Mouse (Mus musculus): ENCODE data around the gene Ngly1. TPM values are rescaled to one million over a fixed set of nuclear protein-coding genes. Genes with fewer than 3 reads are reported as not detected.

Gene Ngly1
- polyA plus RNA-seq, 1 experiment = 14.2 TPM

DNA sequence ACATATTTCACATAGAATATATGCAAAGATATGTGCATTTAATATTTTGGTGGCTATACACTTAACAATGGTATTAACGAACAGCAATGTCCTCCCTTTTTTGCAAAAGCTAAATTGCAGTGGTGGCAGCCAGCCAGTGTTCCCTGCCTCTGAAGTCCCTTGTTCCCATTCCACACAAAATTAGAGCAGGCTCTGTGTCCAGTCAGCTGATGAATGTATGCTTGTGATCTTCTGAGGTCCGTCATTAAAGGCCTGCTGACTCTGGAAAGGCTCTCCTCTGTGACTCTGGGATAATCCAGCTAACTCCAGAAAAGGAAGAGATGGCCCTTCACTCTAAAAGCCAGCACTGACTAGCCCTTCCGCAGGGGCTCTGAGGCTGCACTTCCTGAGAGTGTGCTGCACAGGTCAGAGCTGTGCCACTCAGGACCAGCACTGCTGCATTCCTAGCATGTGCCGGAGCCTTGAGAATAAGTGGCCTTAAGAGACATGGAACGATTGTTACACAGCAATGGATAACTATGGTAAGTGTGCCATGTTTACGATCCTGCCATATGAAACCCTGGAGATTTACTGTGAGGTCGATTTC lies 64.9 kb downstream of the Ngly1 start:
- H3K4me1 ChIP-seq (ENCODE audit: control insufficient read depth) = peaks cover 13% of the 10 kb centered on the region
- H3K9me3 ChIP-seq (ENCODE audit: control insufficient read depth, low read length) = no peaks in the 10 kb centered on the region
- TF ChIP-seq GATA1 (IDR thresholded peaks at IDR 0.05; ENCODE audit: low read length) (no peak), TAL1 (IDR thresholded peaks at IDR 0.05; ENCODE audit: low read length) (no peak)
- no peak overlapping the region for H3K4me3 ChIP-seq (replicated peaks)
- no peaks in the 10 kb centered on the region for H3K27me3 ChIP-seq (ENCODE audit: control insufficient read depth)
- H3K36me3 ChIP-seq (ENCODE audit: control insufficient read depth) = peaks cover 12% of the 10 kb centered on the region

GRCm38 (mm10) chr14:16314842-16315241 lies 65.8 kb downstream of the Ngly1 start:
- no peak for TF ChIP-seq TAL1 (IDR thresholded peaks at IDR 0.05; ENCODE audit: low read length)
- TF ChIP-seq GATA1 (IDR thresholded peaks at IDR 0.05; ENCODE audit: low read length) = no peak
- no peak overlapping the region for H3K4me3 ChIP-seq (replicated peaks)
- no peaks in the 10 kb centered on the region for H3K9me3 ChIP-seq (ENCODE audit: control insufficient read depth, low read length)
- H3K27me3 ChIP-seq (ENCODE audit: control insufficient read depth) = no peaks in the 10 kb centered on the region
- peaks cover 9% of the 10 kb centered on the region for H3K36me3 ChIP-seq (ENCODE audit: control insufficient read depth)
- peaks cover 13% of the 10 kb centered on the region for H3K4me1 ChIP-seq (ENCODE audit: control insufficient read depth)

- TF ChIP-seq GATA1 (IDR thresholded peaks at IDR 0.05; ENCODE audit: low read length) = no peak
- TF ChIP-seq TAL1 (IDR thresholded peaks at IDR 0.05; ENCODE audit: low read length) = no peak
- H3K27me3 ChIP-seq (ENCODE audit: control insufficient read depth) = no peaks in the 10 kb centered on the region
- no peaks in the 10 kb centered on the region for H3K9me3 ChIP-seq (ENCODE audit: control insufficient read depth, low read length)
- peaks cover 6% of the 10 kb centered on the region for H3K36me3 ChIP-seq (ENCODE audit: control insufficient read depth)
- H3K4me1 ChIP-seq (ENCODE audit: control insufficient read depth) = peaks cover 13% of the 10 kb centered on the region
- no peak overlapping the region for H3K4me3 ChIP-seq (replicated peaks)
Measured at GRCm38 (mm10) chr14:16316715-16317114, 67.6 kb downstream of the Ngly1 start.

- TF ChIP-seq GATA1 (IDR thresholded peaks at IDR 0.05; ENCODE audit: low read length) (no peak), TAL1 (IDR thresholded peaks at IDR 0.05; ENCODE audit: low read length) (no peak)
- Histone ChIP-seq H3K4me1 (ENCODE audit: control insufficient read depth) (peaks cover 2% of the 10 kb centered on the region; the same call in 1 of the 2 replicates), H3K9me3 (ENCODE audit: control insufficient read depth, low read length) (no peaks in the 10 kb centered on the region), H3K27me3 (ENCODE audit: control insufficient read depth) (no peaks in the 10 kb centered on the region), H3K36me3 (ENCODE audit: control insufficient read depth) (no peaks in the 10 kb centered on the region; the same call in 1 of the 2 replicates), H3K4me3 (replicated peaks) (no peak overlapping the region)
Measured at GRCm38 (mm10) chr14:16319818-16320217, 70.7 kb downstream of the Ngly1 start.

DNA sequence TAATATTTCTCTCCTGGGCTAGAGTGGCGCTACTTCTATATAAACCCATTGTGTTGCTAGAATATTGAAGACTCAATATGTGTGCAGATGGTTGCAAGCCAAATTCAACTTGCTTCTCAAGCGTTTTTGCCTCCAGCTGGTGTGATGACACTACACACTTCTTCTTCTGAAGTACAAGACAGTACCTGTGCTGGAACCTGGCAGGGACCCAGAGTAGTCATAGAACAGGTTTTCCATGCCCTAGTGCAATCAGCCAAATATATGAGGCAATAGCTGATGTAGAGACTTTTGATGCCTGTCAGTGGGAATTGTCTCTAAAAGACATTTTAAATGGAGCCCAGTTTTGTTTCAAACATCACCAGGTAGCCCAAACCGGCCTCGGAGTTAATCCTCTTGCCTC lies 75.3 kb downstream of the Ngly1 start:
- H3K27me3 ChIP-seq (ENCODE audit: control insufficient read depth) = no peaks in the 10 kb centered on the region
- H3K36me3 ChIP-seq (ENCODE audit: control insufficient read depth) = no peaks in the 10 kb centered on the region
- H3K9me3 ChIP-seq (ENCODE audit: control insufficient read depth, low read length) = no peaks in the 10 kb centered on the region
- no peak overlapping the region for H3K4me3 ChIP-seq (replicated peaks)
- no peaks in the 10 kb centered on the region for H3K4me1 ChIP-seq (ENCODE audit: control insufficient read depth)
- TF ChIP-seq TAL1 (IDR thresholded peaks at IDR 0.05; ENCODE audit: low read length) = no peak
- no peak for TF ChIP-seq GATA1 (IDR thresholded peaks at IDR 0.05; ENCODE audit: low read length)

DNA sequence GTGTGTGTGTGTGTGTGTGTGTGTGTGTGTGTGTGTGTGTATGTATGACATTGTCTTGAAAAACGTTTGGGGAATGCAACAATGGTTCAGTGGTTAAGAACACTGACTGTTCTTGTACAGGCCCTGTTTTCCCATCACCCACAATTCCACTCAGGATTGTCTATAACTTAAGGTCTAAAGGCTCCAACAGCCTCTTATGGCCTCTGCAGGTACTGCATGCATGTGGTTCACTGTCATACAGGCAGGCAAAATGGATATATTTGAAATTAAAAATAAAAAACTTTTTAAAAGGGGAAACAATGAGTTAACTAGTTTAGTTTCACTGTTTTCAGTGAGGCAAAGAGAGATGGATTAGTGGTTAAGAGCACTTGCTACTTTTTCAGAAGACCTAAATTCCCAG lies 76.1 kb downstream of the Ngly1 start:
- no peak overlapping the region for H3K4me3 ChIP-seq (replicated peaks)
- H3K36me3 ChIP-seq (ENCODE audit: control insufficient read depth) = no peaks in the 10 kb centered on the region
- H3K4me1 ChIP-seq (ENCODE audit: control insufficient read depth) = no peaks in the 10 kb centered on the region
- no peaks in the 10 kb centered on the region for H3K9me3 ChIP-seq (ENCODE audit: control insufficient read depth, low read length)
- no peak for TF ChIP-seq TAL1 (IDR thresholded peaks at IDR 0.05; ENCODE audit: low read length)
- no peak for TF ChIP-seq GATA1 (IDR thresholded peaks at IDR 0.05; ENCODE audit: low read length)
- no peaks in the 10 kb centered on the region for H3K27me3 ChIP-seq (ENCODE audit: control insufficient read depth)

GRCm38 (mm10) chr14:16328531-16328930 lies 79.5 kb downstream of the Ngly1 start:
- Histone ChIP-seq H3K27me3 (ENCODE audit: control insufficient read depth) (no peaks in the 10 kb centered on the region), H3K9me3 (ENCODE audit: control insufficient read depth, low read length) (no peaks in the 10 kb centered on the region), H3K4me1 (ENCODE audit: control insufficient read depth) (no peaks in the 10 kb centered on the region), H3K4me3 (replicated peaks) (no peak overlapping the region), H3K36me3 (ENCODE audit: control insufficient read depth) (no peaks in the 10 kb centered on the region)
- no peak for TF ChIP-seq GATA1 (IDR thresholded peaks at IDR 0.05; ENCODE audit: low read length)
- no peak for TF ChIP-seq TAL1 (IDR thresholded peaks at IDR 0.05; ENCODE audit: low read length)

DNA sequence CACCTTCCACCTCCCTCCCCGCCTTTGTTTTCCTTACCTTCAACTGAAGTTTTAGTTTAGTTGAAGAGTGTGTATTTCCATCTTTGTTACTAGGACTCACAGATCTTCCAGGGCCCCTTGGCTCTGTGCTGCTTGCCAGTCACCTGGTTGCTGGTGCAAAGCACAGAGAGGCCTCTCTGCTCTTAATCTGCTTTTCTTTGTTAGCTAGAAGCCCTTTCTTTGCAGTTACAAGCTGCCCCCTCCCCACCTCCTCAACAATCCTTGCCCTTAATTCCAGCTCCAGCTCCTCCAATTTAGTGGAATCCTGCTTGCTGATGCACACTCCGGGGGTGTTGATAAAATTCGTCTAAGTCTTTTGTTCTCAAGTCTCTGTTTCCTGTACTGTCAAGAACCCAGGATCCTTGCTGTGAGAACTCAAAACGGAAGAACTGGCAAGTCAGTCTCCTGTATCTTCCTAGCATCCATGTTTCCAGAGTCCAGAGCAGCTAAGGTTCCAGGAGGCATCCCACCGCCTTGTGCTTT lies 79.9 kb downstream of the Ngly1 start:
- Histone ChIP-seq H3K9me3 (ENCODE audit: control insufficient read depth, low read length) (no peaks in the 10 kb centered on the region), H3K4me1 (ENCODE audit: control insufficient read depth) (no peaks in the 10 kb centered on the region), H3K27me3 (ENCODE audit: control insufficient read depth) (no peaks in the 10 kb centered on the region), H3K4me3 (replicated peaks) (no peak overlapping the region), H3K36me3 (ENCODE audit: control insufficient read depth) (no peaks in the 10 kb centered on the region)
- TF ChIP-seq GATA1 (IDR thresholded peaks at IDR 0.05; ENCODE audit: low read length) (no peak), TAL1 (IDR thresholded peaks at IDR 0.05; ENCODE audit: low read length) (no peak)

- Histone ChIP-seq H3K4me3 (replicated peaks) (no peak overlapping the region), H3K4me1 (ENCODE audit: control insufficient read depth) (no peaks in the 10 kb centered on the region), H3K27me3 (ENCODE audit: control insufficient read depth) (no peaks in the 10 kb centered on the region), H3K9me3 (ENCODE audit: control insufficient read depth, low read length) (no peaks in the 10 kb centered on the region), H3K36me3 (ENCODE audit: control insufficient read depth) (no peaks in the 10 kb centered on the region)
- TF ChIP-seq TAL1 (IDR thresholded peaks at IDR 0.05; ENCODE audit: low read length) (no peak), GATA1 (IDR thresholded peaks at IDR 0.05; ENCODE audit: low read length) (no peak)
Measured at GRCm38 (mm10) chr14:16329756-16330155, 80.7 kb downstream of the Ngly1 start.

GRCm38 (mm10) chr14:16334260-16334659 lies 85.2 kb downstream of the Ngly1 start:
- no peak for TF ChIP-seq TAL1 (IDR thresholded peaks at IDR 0.05; ENCODE audit: low read length)
- no peak for TF ChIP-seq GATA1 (IDR thresholded peaks at IDR 0.05; ENCODE audit: low read length)
- no peaks in the 10 kb centered on the region for H3K9me3 ChIP-seq (ENCODE audit: control insufficient read depth, low read length)

More at GRCm38 (mm10) chr14:16334260-16334659, 85.2 kb downstream of the Ngly1 start:
- no peak overlapping the region for H3K4me3 ChIP-seq (replicated peaks)
- no peaks in the 10 kb centered on the region for H3K36me3 ChIP-seq (ENCODE audit: control insufficient read depth)
- H3K27me3 ChIP-seq (ENCODE audit: control insufficient read depth) = peaks cover 3% of the 10 kb centered on the region; the same call in 1 of the 2 replicates
- H3K4me1 ChIP-seq (ENCODE audit: control insufficient read depth) = peaks cover 15% of the 10 kb centered on the region
